Mouse (Mus musculus) heart, postnatal 0 days (tissue): ENCODE data around the gene Tarm1. TPM values are rescaled to one million over a fixed set of nuclear protein-coding genes. Genes with fewer than 3 reads are reported as not detected.

Experiments used
- ATAC-seq: fragments of 200-750 bp; cut with Nextera tagmentation; 2 replicates; pipeline ENCODE4 v1.8.0; 2017; ENCODE audit warnings: low read depth, moderate number of reproducible peaks, moderate library complexity; ENCODE audit not compliant: insufficient read depth
- DNase-seq: peaks from one replicate; pipeline ENCODE4 v3.0.0-alpha.2; 2016; ENCODE audit warnings: low spot score
- H3K27ac ChIP-seq: fragments of 300-500 bp; sonication (generic); 2 replicates; pipeline ENCODE4 v1.5.1; 2014; ENCODE audit warnings: low read depth, mild to moderate bottlenecking
- H3K27me3 ChIP-seq: fragments of 300-500 bp; sonication (generic); 2 replicates; pipeline ENCODE4 v1.6.1; 2014; ENCODE audit warnings: low read length, mixed read lengths; ENCODE audit not compliant: control insufficient read depth, insufficient read depth
- H3K36me3 ChIP-seq: fragments of 300-500 bp; sonication (generic); replicated peaks from 2 replicates; pipeline ENCODE4 v1.6.1; 2014; ENCODE audit warnings: low read length, mixed read lengths; ENCODE audit not compliant: control insufficient read depth, insufficient read depth
- H3K4me1 ChIP-seq: fragments of 300-500 bp; sonication (generic); 2 replicates; pipeline ENCODE4 v1.6.1; 2014; ENCODE audit warnings: antibody characterized with exemption; ENCODE audit not compliant: control insufficient read depth, insufficient read depth
- H3K4me2 ChIP-seq: fragments of 300-500 bp; sonication (generic); 2 replicates; pipeline ENCODE4 v1.6.1; 2014; ENCODE audit warnings: low read depth, mild to moderate bottlenecking, low read length, moderate library complexity
- H3K4me3 ChIP-seq: fragments of 300-500 bp; sonication (generic); 2 replicates; pipeline ENCODE4 v1.5.1; 2014; ENCODE audit warnings: low read depth, low read length
- H3K9ac ChIP-seq: fragments of 300-500 bp; sonication (generic); replicated peaks from 2 replicates; pipeline ENCODE4 v1.6.1; 2014; ENCODE audit warnings: low read depth, low read length, mixed read lengths
- H3K9me3 ChIP-seq: fragments of 300-500 bp; sonication (generic); replicated peaks from 2 replicates; pipeline ENCODE4 v1.6.1; 2016; ENCODE audit warnings: low read length; ENCODE audit not compliant: control insufficient read depth
- CTCF ChIP-seq: IDR thresholded peaks from 2 replicates; pipeline ENCODE4 v1.5.1; 2016; ENCODE audit warnings: antibody characterized with exemption, control low read depth, low read depth
- EP300 ChIP-seq: IDR thresholded peaks from 2 replicates; pipeline ENCODE4 v1.6.1; 2016; ENCODE audit warnings: antibody characterized with exemption, low read depth
- WGBS: fragments of 180-500 bp; shearing (Covaris S2); extraction: QIAGEN DNeasy Blood & Tissue Kit; methylation state at CpG from one replicate; pipeline ENCODE4 v1.1.7; 2014; 5-methylcytosine and 5-hydroxymethylcytosine counted together
- polyA plus RNA-seq: library from polyadenylated mRNA; unstranded; fragments of >200 nt; fragmentation: Nextera tagmentation; extraction: Ambion mirVana; gene quantifications from 2 replicates; pipeline ENCODE4 v1.2.1, GENCODE M21; 2015
- total RNA-seq: library from RNA; depleted of rRNA; stranded (reverse); fragments of >200 nt; gene quantifications from 2 replicates; pipeline ENCODE4 v1.2.3, GENCODE M21; 2014; ENCODE audit warnings: low replicate concordance; rRNA removed

Tarm1 gene
- total RNA-seq (3.6 TPM in 1 of 2 replicates, not detected in the other), polyA plus RNA-seq (0.10 TPM in 1 of 2 replicates, not detected in the other)

DNA sequence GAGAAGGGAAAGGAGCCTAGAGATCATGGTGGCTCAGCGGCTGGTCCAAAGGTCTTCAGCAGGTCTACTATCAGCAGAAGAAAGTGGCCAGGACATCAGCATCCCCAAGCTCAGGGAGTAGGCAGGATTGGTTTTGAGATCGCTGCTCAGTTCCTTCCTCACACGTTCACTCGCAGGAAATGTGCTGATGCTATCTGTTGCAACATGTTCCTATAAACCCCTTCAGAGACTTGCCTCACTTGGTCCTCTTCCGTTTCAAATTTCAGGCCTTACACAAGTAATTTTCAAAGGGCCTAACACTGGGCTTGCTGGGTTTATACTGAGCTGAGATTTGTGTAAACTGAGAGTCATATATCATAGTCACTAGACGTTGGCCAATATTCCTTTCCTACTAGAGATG is at the start of gene Tarm1:
Tarm1 (minus strand) TSS at position 186 of the 400 bp plus-strand sequence.
- Histone ChIP-seq H3K4me3 (no peak within 1 kb of the TSS), H3K27ac (no peak within 1 kb of the TSS), H3K9ac (no peak within 1 kb of the TSS), H3K4me2 (no peak within 1 kb of the TSS), H3K4me1 (no peaks in the 10 kb centered on the region), H3K27me3 (no peaks in the 10 kb centered on the region), H3K36me3 (no peaks in the 10 kb centered on the region), H3K9me3 (no peaks in the 10 kb centered on the region)
- DNase-seq (no peak), ATAC-seq (no peak)
- 72% methylated on average over 6 of the region's 6 CpGs for WGBS
- TF ChIP-seq CTCF = no peak
- no peak for TF ChIP-seq EP300

DNA sequence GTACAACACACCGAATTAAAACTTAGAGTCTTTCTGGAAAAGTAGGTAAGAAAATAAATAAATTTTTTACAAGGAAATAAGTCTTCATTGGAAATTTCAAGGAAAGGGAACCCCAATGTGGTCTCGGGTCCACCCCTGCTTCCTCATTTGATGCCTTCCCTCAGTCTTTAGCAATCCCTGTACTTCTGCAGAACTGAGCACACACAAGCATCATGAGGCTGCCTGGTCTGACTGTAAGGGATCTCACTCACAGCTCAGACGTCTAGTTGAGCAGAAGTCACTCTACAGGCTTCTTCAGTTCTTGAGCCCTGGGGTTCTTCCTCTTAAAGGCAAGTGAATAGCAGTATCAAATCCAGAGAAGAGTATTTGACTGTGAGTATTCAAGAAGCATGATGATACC is 3.5 kb upstream of the Tarm1 start:
- H3K9ac ChIP-seq = no peak overlapping the region
- no peak overlapping the region for H3K4me3 ChIP-seq
- H3K4me1 ChIP-seq = no peaks in the 10 kb centered on the region
- ATAC-seq (no peak), DNase-seq (no peak)
- no peak overlapping the region for H3K27ac ChIP-seq
- H3K27me3 ChIP-seq = no peaks in the 10 kb centered on the region
- no peak overlapping the region for H3K4me2 ChIP-seq
- TF ChIP-seq CTCF (no peak), EP300 (no peak)
- 58% methylated on average over 3 of the region's 3 CpGs for WGBS
- H3K36me3 ChIP-seq = no peaks in the 10 kb centered on the region
- no peaks in the 10 kb centered on the region for H3K9me3 ChIP-seq

DNA sequence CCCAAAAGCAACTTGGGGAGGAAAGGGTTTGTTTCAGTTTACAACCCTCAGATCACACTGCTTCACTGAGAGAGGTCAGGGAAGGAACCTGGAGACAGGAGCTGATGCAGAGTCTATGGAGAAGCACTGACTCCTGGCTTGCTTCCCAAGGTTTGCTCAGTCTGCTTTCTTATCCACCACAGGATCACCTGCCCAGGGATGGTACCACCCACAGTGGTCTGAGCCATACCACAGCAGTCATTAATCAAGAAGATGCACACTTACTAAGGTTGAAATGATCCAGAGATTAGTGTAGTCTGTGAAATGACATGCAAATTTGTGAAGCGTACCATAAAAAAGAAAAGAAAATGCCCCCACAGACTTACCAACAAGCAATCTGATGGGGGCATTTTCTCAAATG is 2.0 kb downstream of the Tarm1 start:
- Histone ChIP-seq H3K4me2 (no peak overlapping the region), H3K4me3 (no peak overlapping the region), H3K9me3 (no peaks in the 10 kb centered on the region), H3K4me1 (no peaks in the 10 kb centered on the region), H3K27me3 (no peaks in the 10 kb centered on the region), H3K9ac (no peak overlapping the region), H3K36me3 (no peaks in the 10 kb centered on the region), H3K27ac (no peak overlapping the region)
- TF ChIP-seq EP300 = no peak
- no peak for DNase-seq
- 93% methylated on average over 1 of the region's 1 CpGs for WGBS
- ATAC-seq = no peak

DNA sequence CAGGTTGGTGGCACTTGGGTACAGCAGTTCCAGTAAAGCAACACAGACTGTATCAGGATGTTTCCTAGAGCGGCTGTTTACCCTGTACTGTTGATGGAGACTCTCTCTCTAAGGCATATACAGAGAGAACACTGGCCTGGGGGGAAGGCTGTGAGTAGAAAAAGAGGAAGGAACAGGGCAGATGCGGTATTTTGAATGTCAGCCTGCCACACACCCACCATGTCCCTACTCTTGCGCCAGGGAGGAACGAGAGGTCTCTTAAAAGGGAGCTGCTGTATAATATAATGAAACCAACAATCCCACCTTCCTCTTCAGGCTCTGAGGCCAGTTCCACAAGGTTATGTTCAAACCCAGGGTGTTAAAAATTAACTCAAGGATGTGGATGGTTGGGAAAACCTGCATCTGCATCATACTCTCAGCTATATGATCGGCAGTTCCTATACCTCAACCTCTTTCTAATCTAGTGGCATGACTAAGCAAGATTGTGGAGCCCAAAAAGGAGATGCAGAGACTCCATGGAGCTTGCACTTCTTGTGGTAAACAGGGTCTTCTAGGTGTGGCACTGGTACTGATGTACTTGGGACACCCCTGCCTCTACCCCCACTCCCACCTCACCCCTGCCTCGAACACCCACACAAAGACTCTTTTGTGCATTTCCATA is 20.3 kb downstream of the Tarm1 start:
- Histone ChIP-seq H3K36me3 (no peaks in the 10 kb centered on the region), H3K27ac (no peak overlapping the region), H3K9ac (no peak overlapping the region), H3K4me2 (no peak overlapping the region), H3K9me3 (no peaks in the 10 kb centered on the region), H3K27me3 (no peaks in the 10 kb centered on the region), H3K4me1 (no peaks in the 10 kb centered on the region), H3K4me3 (no peak overlapping the region)
- ATAC-seq (no peak), DNase-seq (no peak)
- WGBS = 74% methylated on average over 6 of the region's 6 CpGs
- TF ChIP-seq CTCF (no peak), EP300 (no peak)

DNA sequence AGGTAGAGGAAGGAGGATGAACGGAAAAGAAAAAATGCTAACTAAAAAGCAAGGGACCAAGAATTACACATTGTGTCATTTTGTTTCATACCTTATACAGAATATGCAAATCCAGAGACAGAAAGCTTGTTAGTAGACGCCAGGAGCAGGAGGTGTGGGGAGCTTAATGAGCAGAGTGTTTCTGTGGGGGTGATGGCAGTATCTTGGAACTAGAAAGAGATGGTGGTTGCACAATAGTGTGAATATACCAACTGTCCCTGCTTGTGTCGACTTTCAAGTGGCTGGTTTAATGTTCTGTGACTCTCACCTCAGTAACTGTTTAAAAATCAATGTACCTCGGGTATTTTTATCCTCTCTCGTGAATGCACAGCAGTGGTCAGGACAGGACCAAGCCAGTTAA is 25.7 kb downstream of the Tarm1 start:
- 61% methylated on average over 5 of the region's 5 CpGs for WGBS
- no peak overlapping the region for H3K4me2 ChIP-seq
- TF ChIP-seq CTCF (no peak), EP300 (no peak)
- H3K9ac ChIP-seq = no peak overlapping the region
- H3K4me1 ChIP-seq = no peaks in the 10 kb centered on the region
- H3K36me3 ChIP-seq = no peaks in the 10 kb centered on the region
- no peak overlapping the region for H3K4me3 ChIP-seq
- no peaks in the 10 kb centered on the region for H3K9me3 ChIP-seq
- ATAC-seq = no peak
- no peaks in the 10 kb centered on the region for H3K27me3 ChIP-seq
- no peak overlapping the region for H3K27ac ChIP-seq
- DNase-seq = no peak
